Mouse (Mus musculus): Measurements from ENCODE around the gene Amph. TPM values are rescaled to one million over a fixed set of nuclear protein-coding genes. Genes with fewer than 3 reads are reported as not detected.

Amph gene
- total and polyA plus RNA-seq, 3 experiments = not detected

GRCm38 (mm10) chr13:19026923-19027322 is 78.9 kb downstream of the Amph start:
- no peak for DNase-seq (ENCODE audit: extremely low read depth)
- Histone ChIP-seq H3K79me2 (replicated peaks; ENCODE audit: control insufficient read depth, extremely low read depth, insufficient read depth, poor library complexity, severe bottlenecking) (no peaks in the 10 kb centered on the region), H3K27me3 (replicated peaks) (no peaks in the 10 kb centered on the region), H3K27ac (ENCODE audit: insufficient read depth, low read depth) (no peak overlapping the region), H3K9ac (ENCODE audit: insufficient read depth, low read depth) (no peak overlapping the region), H3K4me1 (ENCODE audit: control insufficient read depth in 1 of 2, insufficient read depth in 2 of 2) (no peaks in the 10 kb centered on the region), H3K4me3 (replicated peaks in 1 of 3; ENCODE audit: low read depth in 2 of 3, low read length in 2 of 3, poor library complexity in 1 of 3) (no peak overlapping the region), H3K36me3 (replicated peaks in 1 of 2; ENCODE audit: control insufficient read depth in 1 of 2, insufficient read depth in 1 of 2, low read length in 1 of 2) (no peaks in the 10 kb centered on the region), H3K9me3 (replicated peaks; ENCODE audit: low read length) (no peaks in the 10 kb centered on the region), H3K4me2 (ENCODE audit: insufficient read depth, low read depth, poor library complexity, severe bottlenecking) (no peak overlapping the region)
- dilution Hi-C loops (cut with MboI; ENCODE audit: extremely low pct_ligation_motif_present, extremely low pct_unique_long_range_greater_than_20kb, low sequenced_read_pairs) (no loop called here), in situ Hi-C loops (cut with MboI; ENCODE audit: low pct_ligation_motif_present, low pct_unique_long_range_greater_than_20kb, low sequenced_read_pairs) (no loop called here)
- no peak for TF ChIP-seq NELFE (IDR thresholded peaks at IDR 0.05; ENCODE audit: low read depth, low read length)
- TF ChIP-seq UBTF (IDR thresholded peaks at IDR 0.05; ENCODE audit: low read depth, low read length) = no peak
- no peak for TF ChIP-seq JUN (IDR thresholded peaks at IDR 0.05; ENCODE audit: insufficient read depth, low read depth, low read length)
- no peak for TF ChIP-seq RCOR1 (conservative IDR thresholded peaks at IDR 0.05; ENCODE audit: low read depth, low read length)
- TF ChIP-seq JUND (conservative IDR thresholded peaks at IDR 0.05; ENCODE audit: low read depth, low read length) = no peak

- in situ Hi-C loops (cut with MboI; ENCODE audit: low pct_ligation_motif_present, low pct_unique_long_range_greater_than_20kb, low sequenced_read_pairs) = no loop called here
- Histone ChIP-seq H3K4me1 (ENCODE audit: control insufficient read depth in 1 of 2, insufficient read depth in 2 of 2) (no peaks in the 10 kb centered on the region), H3K27me3 (replicated peaks) (no peaks in the 10 kb centered on the region), H3K9ac (ENCODE audit: insufficient read depth, low read depth) (no peak overlapping the region), H3K4me2 (ENCODE audit: insufficient read depth, low read depth, poor library complexity, severe bottlenecking) (no peak overlapping the region), H3K9me3 (replicated peaks; ENCODE audit: low read length) (no peaks in the 10 kb centered on the region), H3K4me3 (replicated peaks in 1 of 3; ENCODE audit: low read depth in 2 of 3, low read length in 2 of 3, poor library complexity in 1 of 3) (no peak overlapping the region), H3K27ac (ENCODE audit: insufficient read depth, low read depth) (no peak overlapping the region), H3K79me2 (replicated peaks; ENCODE audit: control insufficient read depth, extremely low read depth, insufficient read depth, poor library complexity, severe bottlenecking) (no peaks in the 10 kb centered on the region), H3K36me3 (replicated peaks in 1 of 2; ENCODE audit: control insufficient read depth in 1 of 2, insufficient read depth in 1 of 2, low read length in 1 of 2) (no peaks in the 10 kb centered on the region)
- DNase-seq (ENCODE audit: extremely low read depth) = no peak
- TF ChIP-seq JUN (IDR thresholded peaks at IDR 0.05; ENCODE audit: insufficient read depth, low read depth, low read length) (no peak), JUND (conservative IDR thresholded peaks at IDR 0.05; ENCODE audit: low read depth, low read length) (no peak), MEF2A (IDR thresholded peaks at IDR 0.05; ENCODE audit: borderline replicate concordance, low read depth, low read length) (no peak), SIN3A (IDR thresholded peaks at IDR 0.05; ENCODE audit: low read length) (no peak), CHD2 (IDR thresholded peaks at IDR 0.05; ENCODE audit: low read length) (no peak), MAX (IDR thresholded peaks at IDR 0.05; ENCODE audit: low read length) (no peak), ZC3H11A (IDR thresholded peaks at IDR 0.05; ENCODE audit: low read depth, low read length) (no peak), HCFC1 (IDR thresholded peaks at IDR 0.05; ENCODE audit: low read depth, low read length) (no peak), ELF1 (IDR thresholded peaks at IDR 0.05; ENCODE audit: low read depth, low read length) (no peak), MAZ (IDR thresholded peaks at IDR 0.05; ENCODE audit: low read depth, low read length) (no peak), RCOR1 (conservative IDR thresholded peaks at IDR 0.05; ENCODE audit: low read depth, low read length) (no peak), EP300 (IDR thresholded peaks at IDR 0.05; ENCODE audit: low read length) (no peak), GABPA (IDR thresholded peaks at IDR 0.05; ENCODE audit: insufficient replicate concordance, low read depth, low read length) (no peak)
- dilution Hi-C loops (cut with MboI; ENCODE audit: extremely low pct_ligation_motif_present, extremely low pct_unique_long_range_greater_than_20kb, low sequenced_read_pairs) = no loop called here
Measured at GRCm38 (mm10) chr13:19027766-19028350, 79.9 kb downstream of the Amph start.
